Mouse (Mus musculus): ENCODE measurements around the gene Ccnb3.
"Not testable (repeated sequence)": the region's sequence is repeated elsewhere in the genome, so short reads cannot be mapped to it uniquely, and the experiment has no call there.

Ccnb3 gene

GRCm38 (mm10) chrX:7041519-7041918, at the start of gene Ccnb3:
Ccnb3 (minus strand) TSS chrX:7041619.
- DNase-seq (ENCODE audit: low spot score in 2 of 2), result no peak

DNA sequence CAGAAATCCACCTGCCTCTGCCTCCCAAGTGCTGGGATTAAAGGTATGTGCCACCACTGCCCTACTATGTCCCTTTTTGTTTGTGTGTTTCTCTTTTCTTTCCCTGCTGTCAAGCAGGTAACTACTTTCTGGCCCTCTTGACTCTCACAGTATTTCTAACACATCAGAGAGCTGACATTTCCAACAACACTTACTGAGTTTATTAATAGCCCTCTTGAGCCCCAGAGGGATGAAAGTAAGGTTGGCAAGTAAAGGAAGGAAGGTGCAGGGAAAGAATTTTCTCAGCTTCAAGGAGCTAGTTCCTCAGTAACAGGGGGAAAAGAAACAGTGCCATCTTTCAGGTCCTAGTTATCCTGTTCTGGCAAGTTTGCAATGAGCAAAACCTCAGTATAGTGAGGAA, 48.9 kb upstream of the Ccnb3 start:
- DNase-seq (ENCODE audit: low spot score in 2 of 2), result no peak

- DNase-seq (ENCODE audit: low spot score in 2 of 2), result no peak
These were observed 44.5 kb upstream of the Ccnb3 start for GRCm38 (mm10) chrX:7085878-7086277.

- no peak for DNase-seq (ENCODE audit: low spot score in 2 of 2)
These were observed 38.5 kb upstream of the Ccnb3 start for GRCm38 (mm10) chrX:7079820-7080429.

DNA sequence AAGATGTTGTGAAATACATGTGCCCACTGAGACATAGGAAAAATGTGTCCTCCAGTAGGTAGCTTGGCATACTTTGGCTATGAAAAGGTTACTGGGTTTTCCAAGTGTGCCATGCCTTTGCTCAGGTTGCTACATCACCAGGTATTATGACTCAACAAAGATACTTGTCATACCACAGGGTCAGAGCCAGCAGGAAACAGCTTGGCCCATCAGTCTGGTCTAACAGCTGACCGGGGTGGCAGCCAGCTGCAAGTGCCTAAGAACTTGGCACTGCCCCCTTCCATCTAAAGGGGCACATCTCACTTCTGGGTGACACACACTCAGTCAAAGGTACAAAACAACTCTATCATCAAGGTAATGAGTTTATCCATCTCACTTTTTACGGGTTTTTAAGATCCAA, 26.6 kb upstream of the Ccnb3 start:
- no peak for DNase-seq (ENCODE audit: low spot score in 2 of 2)

DNA sequence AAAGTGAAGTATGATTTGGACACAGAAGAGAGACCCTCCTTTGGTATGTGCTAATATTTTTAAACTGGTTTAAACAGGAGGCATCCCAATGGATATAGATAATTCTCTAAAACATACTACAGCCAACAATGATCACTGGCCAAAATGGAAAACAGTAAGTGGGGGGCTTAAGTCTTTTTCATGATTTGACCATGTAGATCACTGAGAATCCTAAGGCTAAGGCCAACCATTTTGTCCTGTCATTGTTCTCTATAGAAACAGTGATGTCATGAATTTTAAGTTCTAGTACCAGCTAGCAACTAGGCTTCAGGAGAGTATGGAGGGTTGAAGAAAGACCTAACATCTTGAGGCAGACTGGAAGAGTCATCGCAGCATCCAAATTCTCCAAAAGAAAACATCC, 25.8 kb upstream of the Ccnb3 start, which contains the start of gene Akap4:
Gene Akap4, plus strand, starts transcription at position 301 of the 400 bp plus-strand sequence.
- DNase-seq (ENCODE audit: low spot score in 2 of 2), result no peak

GRCm38 (mm10) chrX:7064109-7064508, 22.7 kb upstream of the Ccnb3 start:
- no peak for DNase-seq (ENCODE audit: low spot score in 2 of 2)

DNA sequence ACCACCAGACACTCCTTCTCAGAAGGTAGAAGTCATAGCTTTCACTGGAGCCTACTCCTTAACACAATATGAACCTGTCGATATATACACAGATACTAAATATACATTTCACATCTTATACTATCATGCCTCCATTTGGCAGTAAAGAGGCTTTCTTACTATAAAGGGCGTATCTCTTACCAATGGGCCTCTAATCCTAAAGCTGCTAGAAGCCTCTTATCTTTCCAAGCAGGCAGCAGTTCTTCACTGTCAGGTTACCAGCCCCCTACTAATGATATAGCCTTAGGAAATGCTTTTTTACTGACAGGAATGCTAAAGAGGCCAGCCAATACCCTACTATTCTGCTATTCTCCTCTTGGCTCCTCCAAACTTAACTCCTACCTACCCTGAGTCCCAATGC, 16.2 kb upstream of the Ccnb3 start:
- DNase-seq (ENCODE audit: low spot score in 2 of 2), result no peak

GRCm38 (mm10) chrX:7057056-7057455, 15.6 kb upstream of the Ccnb3 start:
- DNase-seq (ENCODE audit: low spot score in 2 of 2), result no peak

DNA sequence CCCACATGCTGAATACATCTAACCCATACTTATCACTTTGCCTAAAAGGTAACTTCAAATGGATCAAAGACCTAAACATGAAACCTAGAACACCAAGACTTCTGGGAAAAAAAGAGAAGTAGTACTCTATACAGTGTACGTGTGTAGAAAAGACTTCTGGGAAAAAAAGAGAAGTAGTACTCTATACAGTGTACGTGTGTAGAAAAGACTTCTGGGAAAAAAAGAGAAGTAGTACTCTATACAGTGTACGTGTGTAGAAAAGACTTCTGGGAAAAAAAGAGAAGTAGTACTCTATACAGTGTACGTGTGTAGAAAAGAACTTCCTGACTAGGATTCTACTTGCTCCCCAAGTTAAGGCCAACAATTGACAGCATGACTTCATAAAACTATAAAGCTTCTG, 57.5 kb downstream of the Ccnb3 start:
- DNase-seq (ENCODE audit: low spot score in 2 of 2), result not testable (repeated sequence)

DNA sequence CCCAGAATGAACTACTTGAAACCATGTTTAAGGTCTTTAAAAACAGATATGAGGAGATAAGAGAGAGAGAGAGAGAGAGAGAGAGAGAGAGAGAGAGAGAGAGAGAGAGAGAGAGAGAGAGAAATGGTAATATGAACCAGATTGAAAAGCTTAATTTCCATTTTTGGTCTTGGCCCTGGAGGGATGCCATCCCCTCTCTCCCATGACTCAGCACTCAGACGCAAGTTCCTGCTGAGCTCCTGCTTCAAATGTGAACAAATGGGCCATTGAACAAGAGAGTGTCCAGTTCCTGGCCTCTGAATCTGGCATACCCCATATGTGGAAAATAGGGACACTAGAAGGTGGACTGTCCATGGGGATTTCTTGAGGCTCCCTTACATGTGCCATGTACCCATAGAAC, 69.5 kb downstream of the Ccnb3 start:
- no peak for DNase-seq (ENCODE audit: low spot score in 2 of 2)

GRCm38 (mm10) chrX:6968598-6968997, 72.8 kb downstream of the Ccnb3 start:
- peak in 1 of 2 experiments; percentile 2 for DNase-seq (ENCODE audit: low spot score in 2 of 2)
